Mouse (Mus musculus): ENCODE results near the gene Trim8. TPM values are rescaled to one million over a fixed set of nuclear protein-coding genes. Genes with fewer than 3 reads are reported as not detected.

Trim8 gene
- polyA plus RNA-seq, 1 experiment: 4.2 TPM

GRCm38 (mm10) chr19:46524152-46524544 is 22.6 kb downstream of the Trim8 start:
- H3K36me3 ChIP-seq (ENCODE audit: control insufficient read depth): no peaks in the 10 kb centered on the region
- no peaks in the 10 kb centered on the region for H3K9me3 ChIP-seq (ENCODE audit: control insufficient read depth, low read length)
- peaks cover 52% of the 10 kb centered on the region for H3K4me1 ChIP-seq (ENCODE audit: control insufficient read depth)
- H3K27me3 ChIP-seq (ENCODE audit: control insufficient read depth): peaks cover 70% of the 10 kb centered on the region
- TF ChIP-seq GATA1 (IDR thresholded peaks at IDR 0.05; ENCODE audit: low read length): no peak
- no peak for TF ChIP-seq TAL1 (IDR thresholded peaks at IDR 0.05; ENCODE audit: low read length)
- H3K4me3 ChIP-seq (replicated peaks): no peak overlapping the region

GRCm38 (mm10) chr19:46524601-46525321 is 23.3 kb downstream of the Trim8 start:
- H3K9me3 ChIP-seq (ENCODE audit: control insufficient read depth, low read length): no peaks in the 10 kb centered on the region
- H3K36me3 ChIP-seq (ENCODE audit: control insufficient read depth): no peaks in the 10 kb centered on the region
- H3K27me3 ChIP-seq (ENCODE audit: control insufficient read depth): peaks cover 77% of the 10 kb centered on the region
- no peak for TF ChIP-seq TAL1 (IDR thresholded peaks at IDR 0.05; ENCODE audit: low read length)
- no peak for TF ChIP-seq GATA1 (IDR thresholded peaks at IDR 0.05; ENCODE audit: low read length)
- no peak overlapping the region for H3K4me3 ChIP-seq (replicated peaks)
- H3K4me1 ChIP-seq (ENCODE audit: control insufficient read depth): peaks cover 54% of the 10 kb centered on the region

- Histone ChIP-seq H3K4me1 (ENCODE audit: control insufficient read depth) (peaks cover 61% of the 10 kb centered on the region), H3K27me3 (ENCODE audit: control insufficient read depth) (peaks cover 88% of the 10 kb centered on the region)
- no peak for TF ChIP-seq TAL1 (IDR thresholded peaks at IDR 0.05; ENCODE audit: low read length)
- no peak for TF ChIP-seq GATA1 (IDR thresholded peaks at IDR 0.05; ENCODE audit: low read length)
Measured at GRCm38 (mm10) chr19:46525691-46526631, 24.5 kb downstream of the Trim8 start.

GRCm38 (mm10) chr19:46527632-46528528 is 26.4 kb downstream of the Trim8 start:
- Histone ChIP-seq H3K27me3 (ENCODE audit: control insufficient read depth) (peaks cover 77% of the 10 kb centered on the region), H3K4me3 (replicated peaks) (peak overlapping the region; percentile 58), H3K9me3 (ENCODE audit: control insufficient read depth, low read length) (no peaks in the 10 kb centered on the region), H3K36me3 (ENCODE audit: control insufficient read depth) (no peaks in the 10 kb centered on the region), H3K4me1 (ENCODE audit: control insufficient read depth) (peaks cover 71% of the 10 kb centered on the region)
- TF ChIP-seq GATA1 (IDR thresholded peaks at IDR 0.05; ENCODE audit: low read length) (no peak), TAL1 (IDR thresholded peaks at IDR 0.05; ENCODE audit: low read length) (no peak)

More at GRCm38 (mm10) chr19:46525691-46526631, 24.5 kb downstream of the Trim8 start:
- Histone ChIP-seq H3K9me3 (ENCODE audit: control insufficient read depth, low read length) (no peaks in the 10 kb centered on the region), H3K4me3 (replicated peaks) (no peak overlapping the region), H3K36me3 (ENCODE audit: control insufficient read depth) (no peaks in the 10 kb centered on the region)

GRCm38 (mm10) chr19:46528529-46529213 is 27.2 kb downstream of the Trim8 start:
- Histone ChIP-seq H3K9me3 (ENCODE audit: control insufficient read depth, low read length) (no peaks in the 10 kb centered on the region), H3K36me3 (ENCODE audit: control insufficient read depth) (no peaks in the 10 kb centered on the region), H3K4me1 (ENCODE audit: control insufficient read depth) (peaks cover 69% of the 10 kb centered on the region), H3K27me3 (ENCODE audit: control insufficient read depth) (peaks cover 69% of the 10 kb centered on the region), H3K4me3 (replicated peaks) (peak overlapping the region; percentile 58)
- TF ChIP-seq TAL1 (IDR thresholded peaks at IDR 0.05; ENCODE audit: low read length): no peak
- TF ChIP-seq GATA1 (IDR thresholded peaks at IDR 0.05; ENCODE audit: low read length): no peak

GRCm38 (mm10) chr19:46529601-46530448 is 28.3 kb downstream of the Trim8 start:
- Histone ChIP-seq H3K36me3 (ENCODE audit: control insufficient read depth) (no peaks in the 10 kb centered on the region), H3K4me1 (ENCODE audit: control insufficient read depth) (peaks cover 61% of the 10 kb centered on the region), H3K4me3 (replicated peaks) (no peak overlapping the region), H3K27me3 (ENCODE audit: control insufficient read depth) (peaks cover 57% of the 10 kb centered on the region), H3K9me3 (ENCODE audit: control insufficient read depth, low read length) (no peaks in the 10 kb centered on the region)
- TF ChIP-seq GATA1 (IDR thresholded peaks at IDR 0.05; ENCODE audit: low read length) (no peak), TAL1 (IDR thresholded peaks at IDR 0.05; ENCODE audit: low read length) (no peak)

- Histone ChIP-seq H3K4me3 (replicated peaks) (no peak overlapping the region), H3K9me3 (ENCODE audit: control insufficient read depth, low read length) (no peaks in the 10 kb centered on the region), H3K4me1 (ENCODE audit: control insufficient read depth) (peaks cover 59% of the 10 kb centered on the region), H3K36me3 (ENCODE audit: control insufficient read depth) (no peaks in the 10 kb centered on the region), H3K27me3 (ENCODE audit: control insufficient read depth) (peaks cover 52% of the 10 kb centered on the region)
- TF ChIP-seq GATA1 (IDR thresholded peaks at IDR 0.05; ENCODE audit: low read length) (no peak), TAL1 (IDR thresholded peaks at IDR 0.05; ENCODE audit: low read length) (no peak)
Measured at GRCm38 (mm10) chr19:46530449-46530990, 29.0 kb downstream of the Trim8 start.

Data from erythroblast, embryonic 14.5 days (primary cell).